Mouse (Mus musculus) cortical plate, adult 2 months (tissue): ENCODE measurements at regions not wholly inside any gene's neighbourhood (a gene's known extent, or its start where the extent isn't known, plus 50 kb on each side); places are given as distances from the start of the nearest gene placed in this dataset.

Experiments used
- CTCF ChIP-seq: fragments of 200-500 bp; IDR thresholded peaks from 2 replicates; pipeline ENCODE4 v1.5.1; 2011; ENCODE audit warnings: mild to moderate bottlenecking, control low read depth, low read length; ENCODE audit not compliant: insufficient read depth; ENCODE audit errors: extremely low read depth
- POLR2A ChIP-seq: fragments of 200-500 bp; IDR thresholded peaks from 2 replicates; pipeline ENCODE4 v1.6.1; 2011; ENCODE audit warnings: mild to moderate bottlenecking, low read length, control low read depth; ENCODE audit not compliant: insufficient read depth; ENCODE audit errors: extremely low read depth

DNA sequence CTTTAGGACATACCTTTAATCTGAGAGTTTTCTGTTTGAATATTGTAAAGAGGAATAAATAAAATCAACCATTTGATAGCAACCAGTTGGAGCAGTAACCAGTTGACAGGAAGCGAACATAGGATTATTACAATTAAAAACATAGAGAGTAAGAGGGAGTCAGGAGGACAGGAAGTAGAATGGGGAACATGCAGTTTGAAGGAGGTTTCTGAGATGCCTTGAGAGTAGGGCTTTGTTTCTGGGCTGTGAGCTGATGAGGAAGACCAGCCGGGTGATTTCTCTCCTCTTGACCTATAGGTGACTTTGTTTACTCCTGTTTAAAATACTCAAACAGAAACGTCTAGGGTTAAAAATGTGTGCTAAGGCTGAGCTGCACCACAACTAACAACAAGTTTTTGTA lies 160.6 kb upstream of the Ctso start:
- TF ChIP-seq CTCF = no peak
- no peak for TF ChIP-seq POLR2A
